Mouse (Mus musculus) liver, embryonic 14.5 days (tissue): Measurements from ENCODE around the gene Ak8.

Experiments
- CTCF ChIP-seq: IDR thresholded peaks from 2 replicates; pipeline ENCODE4 v1.5.1; 2016; ENCODE audit warnings: antibody characterized with exemption, low read depth, control low read depth
- EP300 ChIP-seq: IDR thresholded peaks from 2 replicates; pipeline ENCODE4 v1.6.1; 2016; ENCODE audit warnings: antibody characterized with exemption, low read depth

GRCm38 (mm10) chr2:28797490-28798106 is 97.6 kb downstream of the Ak8 start:
- TF ChIP-seq CTCF (no peak), EP300 (no peak)
